Mouse (Mus musculus): Measurements from ENCODE around the gene P4ha1. TPM values are rescaled to one million over a fixed set of nuclear protein-coding genes. Genes with fewer than 3 reads are reported as not detected.

The P4ha1 gene
- polyA plus RNA-seq (2014; fragmentation: Illumina TruSeq; extraction: RNeasy Lipid Tissue Mini Kit (QIAGEN cat#74804); ENCODE audit: insufficient read depth, low read depth, low replicate concordance), result 43.2 TPM

GRCm38 (mm10) chr10:59323100-59323487 is at the start of gene P4ha1:
P4ha1 (plus strand) TSS chr10:59323296.

GRCm38 (mm10) chr10:59395461-59395860 is 72.4 kb downstream of the P4ha1 start, which contains the start of gene Gm10273:
Gm10273 (plus strand) TSS chr10:59395632.

GRCm38 (mm10) chr10:59402899-59403792 is 80.0 kb downstream of the P4ha1 start, which contains the start of gene Pla2g12b:
Pla2g12b (plus strand) TSS chr10:59403660.

Other genes with a start within 250 kb of the P4ha1 start
- gene Sept10, start 101.4 kb upstream of the P4ha1 start, polyA plus RNA-seq (2014; fragmentation: Illumina TruSeq; extraction: RNeasy Lipid Tissue Mini Kit (QIAGEN cat#74804); ENCODE audit: insufficient read depth, low read depth, low replicate concordance), result 14.9 TPM
- gene Sowahc, start 101.3 kb upstream of the P4ha1 start, polyA plus RNA-seq (2014; fragmentation: Illumina TruSeq; extraction: RNeasy Lipid Tissue Mini Kit (QIAGEN cat#74804); ENCODE audit: insufficient read depth, low read depth, low replicate concordance), result 9.2 TPM
- 0.83 TPM for gene Gm10273, start 72.3 kb downstream of the P4ha1 start, polyA plus RNA-seq (2014; fragmentation: Illumina TruSeq; extraction: RNeasy Lipid Tissue Mini Kit (QIAGEN cat#74804); ENCODE audit: insufficient read depth, low read depth, low replicate concordance)
- 0.45 TPM for gene Pla2g12b, start 80.4 kb downstream of the P4ha1 start, polyA plus RNA-seq (2014; fragmentation: Illumina TruSeq; extraction: RNeasy Lipid Tissue Mini Kit (QIAGEN cat#74804); ENCODE audit: insufficient read depth, low read depth, low replicate concordance)
- gene Oit3, start 118.5 kb downstream of the P4ha1 start, polyA plus RNA-seq (2014; fragmentation: Illumina TruSeq; extraction: RNeasy Lipid Tissue Mini Kit (QIAGEN cat#74804); ENCODE audit: insufficient read depth, low read depth, low replicate concordance), result 0.56 TPM